In genomic region chr2:5602044-5602443, GRCm38 (mm10) we compare ENCODE assay signal across 20 mouse cellular contexts.
"Had no signal": no experiment of that assay in that cellular context is flagged by ENCODE, and none has a peak within 500 bp of the region (broad histone marks: within the 10 kb centered on the region; RNA-seq: fewer than 3 reads in every experiment).

No protein-coding gene starts in this region.

- H3K9ac ChIP-seq: kidney, embryonic 15.5 days; liver, embryonic 15.5 days; midbrain, embryonic 15.5 days; neural tube, embryonic 12.5 days; neural tube, embryonic 15.5 days had no signal

- H3K36me3 ChIP-seq: kidney, embryonic 15.5 days; liver, embryonic 15.5 days; midbrain, embryonic 15.5 days; neural tube, embryonic 12.5 days; neural tube, embryonic 15.5 days had no signal

- H3K27me3 ChIP-seq: kidney, embryonic 15.5 days; liver, embryonic 15.5 days; midbrain, embryonic 15.5 days; neural tube, embryonic 12.5 days; neural tube, embryonic 15.5 days had no signal

- H3K4me3 ChIP-seq: kidney, embryonic 15.5 days; left cerebral cortex, adult 2 months; liver, embryonic 15.5 days; megakaryocyte, embryonic 14.5 days; midbrain, embryonic 15.5 days; neural tube, embryonic 12.5 days; neural tube, embryonic 15.5 days had no signal

- H3K4me2 ChIP-seq: kidney, embryonic 15.5 days; liver, embryonic 15.5 days; midbrain, embryonic 11.5 days; midbrain, embryonic 15.5 days; neural tube, embryonic 12.5 days; neural tube, embryonic 15.5 days had no signal

- H3K27ac ChIP-seq: kidney, embryonic 15.5 days; left cerebral cortex, adult 2 months; liver, embryonic 15.5 days; midbrain, embryonic 15.5 days; neural tube, embryonic 12.5 days; neural tube, embryonic 15.5 days had no signal

- H3K9me3 ChIP-seq: kidney, embryonic 15.5 days; liver, embryonic 15.5 days; megakaryocyte, embryonic 14.5 days; midbrain, embryonic 15.5 days; neural tube, embryonic 12.5 days; neural tube, embryonic 15.5 days had no signal

- DNase-seq: kidney, adult 11 months; kidney, adult 8-10 months; kidney, postnatal 10 days; kidney, postnatal 36 days; layer of hippocampus, postnatal 36 days; lung, adult 18-20 months; lung, postnatal 14 days; right cerebral cortex, adult 18-20 months; right cerebral cortex, postnatal 14 days; right cerebral cortex, postnatal 4 days; thymus, adult 18-20 months; thymus, postnatal 36 days had no signal

- ATAC-seq: midbrain, embryonic 15.5 days had no signal
